Mouse (Mus musculus): ENCODE results near the gene Itsn2. TPM values are rescaled to one million over a fixed set of nuclear protein-coding genes. Genes with fewer than 3 reads are reported as not detected.
A peak's percentile ranks its signal among the peaks of the same experiment; 100 is the strongest.
"Not testable (repeated sequence)": the region's sequence is repeated elsewhere in the genome, so short reads cannot be mapped to it uniquely, and the experiment has no call there.

The Itsn2 gene
- 22.4 and 36.3 TPM in 2 replicates for polyA plus RNA-seq (2012; rRNA removed)

DNA sequence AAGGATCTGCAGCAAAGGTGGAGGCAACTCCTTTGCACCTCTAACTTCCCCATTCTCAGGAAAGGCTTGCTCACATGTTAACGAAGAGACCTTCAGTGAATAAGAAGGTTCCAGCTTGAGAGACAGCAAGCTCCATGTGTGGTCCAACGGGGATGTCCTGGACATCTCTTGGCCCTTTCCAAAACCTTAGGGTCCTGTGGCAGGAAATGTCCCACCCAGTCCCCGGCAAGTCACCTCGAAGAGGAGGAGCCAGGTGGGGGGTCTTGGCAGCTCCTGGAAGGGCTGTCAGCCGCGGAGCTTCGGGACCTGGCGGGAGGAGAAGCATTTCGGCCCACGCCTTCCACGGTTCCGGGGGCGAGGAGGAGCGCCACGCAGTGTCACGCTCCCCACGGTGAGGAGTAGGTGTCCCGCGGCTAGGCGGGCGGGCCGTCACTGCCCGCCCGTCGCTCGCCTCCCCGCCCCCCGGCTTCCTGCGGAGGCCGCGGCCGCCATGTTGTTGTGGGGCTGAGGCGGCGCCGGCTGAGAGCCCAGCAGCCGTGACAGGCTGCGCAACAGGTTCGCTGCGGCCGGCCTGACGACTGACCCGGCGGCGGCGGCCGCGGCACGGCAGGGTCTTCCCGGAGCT lies at the start of gene Itsn2, which contains the start of gene Gm3625:
Itsn2 (plus strand) TSS at position 98 of the 625 bp plus-strand sequence.
Gm3625 (minus strand) TSS at position 387 of the 625 bp plus-strand sequence.
- under 1% methylated on average over 49 of the region's 49 CpGs for WGBS
- Histone ChIP-seq H3K4me3 (replicated peaks; ENCODE audit: extremely low read depth, low read depth, low read length) (peak within 1 kb of the TSS; percentile 98), H3K4me1 (ENCODE audit: control insufficient read depth, insufficient read depth, low read length) (peaks cover 22% of the 10 kb centered on the region)
- TF ChIP-seq POLR2A (IDR thresholded peaks at IDR 0.05; ENCODE audit: borderline replicate concordance, extremely low read depth, low read depth, low read length) (peak; percentile 52; the same call in 1 of the 2 replicates), CTCF (IDR thresholded peaks at IDR 0.05; ENCODE audit: insufficient read depth, low read length) (no peak)
- peak; percentile 83 for DNase-seq

DNA sequence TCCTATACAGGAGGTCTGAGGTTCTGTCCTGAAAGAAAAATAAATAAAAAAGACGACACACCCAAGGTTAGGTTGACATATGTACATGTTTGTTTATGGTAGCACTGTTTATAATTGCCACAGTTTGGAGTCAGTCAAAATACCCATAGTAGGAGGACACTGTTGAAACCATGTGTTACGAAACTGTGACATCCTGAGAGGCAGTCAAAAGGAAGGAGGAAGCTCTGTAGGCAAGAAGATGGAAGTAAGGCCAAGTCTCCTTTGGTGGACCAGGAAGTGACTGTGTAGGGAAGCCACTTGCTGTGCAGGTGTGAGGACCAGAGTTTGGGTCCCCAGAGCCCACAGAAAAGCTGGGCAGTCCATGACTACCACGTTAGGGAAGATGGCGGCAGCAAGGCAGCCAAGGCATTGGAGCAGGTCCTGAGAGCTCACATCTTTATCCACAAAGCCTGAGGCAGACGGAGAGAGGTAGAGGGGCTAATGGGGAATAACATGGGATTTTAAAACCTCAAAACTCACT lies 48.0 kb upstream of the Itsn2 start:
- Histone ChIP-seq H3K4me1 (ENCODE audit: control insufficient read depth, insufficient read depth, low read length) (no peaks in the 10 kb centered on the region), H3K4me3 (replicated peaks; ENCODE audit: extremely low read depth, low read depth, low read length) (no peak overlapping the region)
- DNase-seq = no peak
- 76% methylated on average over 5 of the region's 5 CpGs for WGBS
- no peak for TF ChIP-seq CTCF (IDR thresholded peaks at IDR 0.05; ENCODE audit: insufficient read depth, low read length)
- TF ChIP-seq POLR2A (IDR thresholded peaks at IDR 0.05; ENCODE audit: borderline replicate concordance, extremely low read depth, low read depth, low read length) = no peak

DNA sequence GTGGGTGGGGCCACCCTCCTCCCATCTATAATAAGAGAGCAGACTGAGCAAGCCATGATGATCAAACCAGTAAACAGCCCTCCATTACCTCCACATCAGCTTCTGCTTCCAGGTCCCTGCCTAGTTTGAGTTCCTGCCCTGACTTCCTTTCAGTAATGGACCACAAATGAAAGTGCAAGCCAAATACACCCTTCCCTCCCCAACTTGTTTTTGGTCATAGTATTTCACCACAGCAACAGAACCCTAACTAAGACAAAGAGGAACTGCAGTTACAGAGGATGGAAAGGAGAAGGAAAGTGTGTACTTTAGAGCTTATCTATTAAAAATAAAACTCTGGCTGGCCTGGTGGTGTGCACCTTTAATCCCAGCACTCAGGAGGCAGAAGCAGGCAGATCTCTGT lies 47.0 kb upstream of the Itsn2 start:
- no peak for DNase-seq
- TF ChIP-seq POLR2A (IDR thresholded peaks at IDR 0.05; ENCODE audit: borderline replicate concordance, extremely low read depth, low read depth, low read length) (no peak), CTCF (IDR thresholded peaks at IDR 0.05; ENCODE audit: insufficient read depth, low read length) (no peak)
- Histone ChIP-seq H3K4me3 (replicated peaks; ENCODE audit: extremely low read depth, low read depth, low read length) (no peak overlapping the region), H3K4me1 (ENCODE audit: control insufficient read depth, insufficient read depth, low read length) (no peaks in the 10 kb centered on the region)

DNA sequence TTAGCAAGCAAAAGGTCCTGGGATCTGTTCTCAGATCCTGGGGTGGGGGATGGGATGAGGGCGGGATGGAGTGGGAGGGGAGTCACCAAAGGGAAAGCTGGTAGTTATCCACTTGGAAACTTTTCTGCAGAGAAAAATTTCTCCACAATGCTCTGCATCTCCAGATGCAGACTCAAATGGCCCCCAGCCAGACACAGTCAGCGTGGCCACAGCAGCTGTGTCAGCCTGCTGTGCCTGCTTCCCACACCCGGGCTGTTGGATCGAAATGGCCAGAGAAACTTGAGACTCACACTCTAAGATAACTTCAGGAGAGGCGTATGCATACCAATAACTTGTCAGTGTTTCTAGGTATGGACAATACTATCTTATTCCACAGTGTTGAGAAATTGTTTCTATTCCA lies 45.9 kb upstream of the Itsn2 start:
- Histone ChIP-seq H3K4me1 (ENCODE audit: control insufficient read depth, insufficient read depth, low read length) (no peaks in the 10 kb centered on the region), H3K4me3 (replicated peaks; ENCODE audit: extremely low read depth, low read depth, low read length) (no peak overlapping the region)
- DNase-seq = no peak
- TF ChIP-seq CTCF (IDR thresholded peaks at IDR 0.05; ENCODE audit: insufficient read depth, low read length) = no peak
- no peak for TF ChIP-seq POLR2A (IDR thresholded peaks at IDR 0.05; ENCODE audit: borderline replicate concordance, extremely low read depth, low read depth, low read length)
- WGBS = 50% methylated on average over 5 of the region's 5 CpGs

DNA sequence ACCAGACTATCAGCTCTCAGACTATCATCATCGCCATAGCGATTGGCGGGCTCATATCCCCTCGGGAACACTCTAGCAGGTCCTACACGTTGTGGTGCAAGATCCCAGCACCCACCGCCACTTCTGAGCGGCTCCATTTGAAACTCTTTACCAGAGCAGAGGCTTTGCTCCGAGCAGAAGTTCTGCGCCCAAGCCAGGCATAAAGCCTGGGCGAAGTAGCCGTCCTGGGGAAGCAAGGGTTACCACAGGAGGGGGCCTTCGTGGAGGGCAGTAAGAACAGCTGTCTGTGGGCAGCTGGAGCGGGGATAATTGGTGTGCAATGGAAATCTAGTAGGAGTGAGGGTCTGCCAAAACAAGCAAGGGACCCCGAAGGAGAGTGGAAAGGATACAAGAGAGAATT lies 44.9 kb upstream of the Itsn2 start:
- WGBS = 70% methylated on average over 14 of the region's 14 CpGs
- Histone ChIP-seq H3K4me1 (ENCODE audit: control insufficient read depth, insufficient read depth, low read length) (no peaks in the 10 kb centered on the region), H3K4me3 (replicated peaks; ENCODE audit: extremely low read depth, low read depth, low read length) (no peak overlapping the region)
- no peak for TF ChIP-seq CTCF (IDR thresholded peaks at IDR 0.05; ENCODE audit: insufficient read depth, low read length)
- no peak for TF ChIP-seq POLR2A (IDR thresholded peaks at IDR 0.05; ENCODE audit: borderline replicate concordance, extremely low read depth, low read depth, low read length)
- no peak for DNase-seq

DNA sequence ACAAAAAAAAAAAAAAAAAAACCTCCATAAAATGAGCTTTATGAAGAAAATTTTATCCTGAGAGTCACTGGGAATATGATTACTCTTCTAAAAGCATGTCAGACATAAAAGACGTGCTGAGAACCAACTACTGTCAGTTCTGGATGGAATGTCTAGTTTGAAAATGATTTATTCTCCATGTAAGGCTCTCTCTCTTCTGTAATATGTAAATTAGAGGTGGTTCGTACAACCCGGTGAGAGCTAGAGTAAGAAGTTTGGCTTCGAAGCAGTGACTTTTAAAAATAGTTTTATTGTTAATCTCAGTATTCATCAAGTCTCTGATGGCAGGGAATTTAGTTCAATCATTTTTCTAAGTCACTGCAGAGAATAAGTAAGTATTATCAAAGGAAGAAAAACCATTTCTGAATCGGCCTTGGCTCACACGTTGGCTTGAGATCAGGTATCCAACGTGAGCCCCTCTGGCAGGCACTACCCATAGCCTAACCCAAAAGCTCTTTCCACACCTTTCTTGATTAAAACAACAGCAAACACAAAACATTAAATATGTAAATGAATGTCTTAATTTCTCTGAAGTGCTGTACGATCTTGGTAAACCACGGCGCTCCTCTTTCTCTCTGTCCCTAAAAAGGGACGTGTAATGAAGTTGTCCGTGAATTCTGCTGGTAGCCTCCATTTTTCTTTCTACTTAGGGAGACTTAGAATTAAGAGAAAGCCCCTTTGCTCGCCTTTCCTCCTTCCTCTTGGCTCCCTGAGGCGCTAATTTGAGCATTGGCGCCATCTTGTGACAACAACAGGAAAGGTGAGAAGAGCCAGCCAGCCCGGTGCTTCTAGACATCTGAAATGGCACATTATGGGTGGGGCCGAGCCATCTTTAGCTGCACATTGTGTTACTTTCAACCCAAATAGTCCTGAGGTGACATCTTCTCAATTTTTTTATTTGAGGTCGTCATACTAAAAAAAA lies 44.1 kb upstream of the Itsn2 start:
- peak; percentile 56 for DNase-seq
- TF ChIP-seq POLR2A (IDR thresholded peaks at IDR 0.05; ENCODE audit: borderline replicate concordance, extremely low read depth, low read depth, low read length) (no peak), CTCF (IDR thresholded peaks at IDR 0.05; ENCODE audit: insufficient read depth, low read length) (peak; percentile 69)
- 17% methylated on average over 18 of the region's 18 CpGs for WGBS
- Histone ChIP-seq H3K4me3 (replicated peaks; ENCODE audit: extremely low read depth, low read depth, low read length) (no peak overlapping the region), H3K4me1 (ENCODE audit: control insufficient read depth, insufficient read depth, low read length) (no peaks in the 10 kb centered on the region)

DNA sequence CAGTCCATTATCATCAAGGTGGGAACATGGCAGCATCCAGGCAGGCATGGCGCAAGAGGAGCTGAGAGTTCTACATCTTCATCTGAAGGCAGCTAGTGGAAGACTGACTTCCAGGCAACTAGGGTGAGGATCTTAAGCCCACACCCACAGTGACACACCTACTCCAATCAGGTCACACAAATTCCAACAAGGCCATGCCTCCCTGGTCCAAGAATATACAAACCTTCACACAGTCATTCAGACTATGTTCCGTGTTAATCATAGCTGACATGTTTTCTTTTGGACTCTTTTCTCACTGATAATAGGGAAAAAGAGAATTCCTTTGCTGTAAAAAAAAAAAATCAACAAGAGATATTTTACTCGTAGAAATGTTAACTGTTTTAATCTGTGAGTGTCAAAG lies 38.7 kb upstream of the Itsn2 start:
- H3K4me3 ChIP-seq (replicated peaks; ENCODE audit: extremely low read depth, low read depth, low read length); H3K4me1 ChIP-seq (ENCODE audit: control insufficient read depth, insufficient read depth, low read length); DNase-seq: not testable (repeated sequence)
- WGBS = 67% methylated on average over 3 of the region's 3 CpGs

DNA sequence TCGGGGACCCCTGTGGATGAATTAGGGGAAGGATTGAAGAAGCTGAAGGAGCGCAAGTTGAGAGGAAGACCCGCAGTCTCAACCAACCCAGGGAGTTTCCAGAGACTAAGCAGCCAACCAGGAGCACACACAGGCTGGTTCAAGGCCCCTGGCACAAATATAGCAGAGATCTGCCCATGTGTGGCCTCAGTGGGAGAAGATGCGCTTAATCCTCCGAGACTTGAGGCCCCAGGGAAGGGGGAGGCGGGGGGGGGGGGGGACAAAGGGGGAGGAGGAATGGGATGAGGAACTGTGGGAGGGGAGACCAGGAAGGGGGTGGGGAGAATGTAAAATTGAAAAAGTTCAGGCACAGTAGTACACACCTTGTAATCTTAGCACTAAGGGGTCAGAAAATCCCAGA lies 37.0 kb upstream of the Itsn2 start:
- no peak overlapping the region for H3K4me3 ChIP-seq (replicated peaks; ENCODE audit: extremely low read depth, low read depth, low read length)
- no peak for DNase-seq
- 80% methylated on average over 6 of the region's 6 CpGs for WGBS
- no peak for TF ChIP-seq CTCF (IDR thresholded peaks at IDR 0.05; ENCODE audit: insufficient read depth, low read length)
- TF ChIP-seq POLR2A (IDR thresholded peaks at IDR 0.05; ENCODE audit: borderline replicate concordance, extremely low read depth, low read depth, low read length) = no peak
- peaks cover 3% of the 10 kb centered on the region; the same call in 1 of the 2 replicates for H3K4me1 ChIP-seq (ENCODE audit: control insufficient read depth, insufficient read depth, low read length)

DNA sequence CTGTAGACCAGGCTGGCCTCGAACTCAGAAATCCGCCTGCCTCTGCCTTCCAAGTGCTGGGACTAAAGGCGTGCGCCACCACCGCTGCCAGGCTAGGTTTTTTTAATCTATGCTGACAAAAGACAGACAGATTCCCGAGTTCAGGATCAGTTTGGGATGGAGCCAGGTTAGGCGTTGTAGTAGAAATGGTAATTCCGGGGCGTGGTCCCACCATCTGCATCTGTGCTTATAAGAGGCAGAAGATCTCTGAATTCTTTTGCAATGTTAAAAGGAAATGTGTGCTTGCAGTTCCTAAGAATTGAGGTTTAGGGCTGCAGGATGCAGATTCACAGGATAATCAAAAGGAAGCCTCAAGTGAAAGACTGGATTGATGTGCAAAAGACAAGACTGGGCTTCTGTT lies 35.5 kb upstream of the Itsn2 start:
- H3K4me1 ChIP-seq (ENCODE audit: control insufficient read depth, insufficient read depth, low read length) = peaks cover 3% of the 10 kb centered on the region; the same call in 1 of the 2 replicates
- no peak for DNase-seq
- TF ChIP-seq CTCF (IDR thresholded peaks at IDR 0.05; ENCODE audit: insufficient read depth, low read length) = no peak
- TF ChIP-seq POLR2A (IDR thresholded peaks at IDR 0.05; ENCODE audit: borderline replicate concordance, extremely low read depth, low read depth, low read length) = no peak
- 69% methylated on average over 9 of the region's 9 CpGs for WGBS
- no peak overlapping the region for H3K4me3 ChIP-seq (replicated peaks; ENCODE audit: extremely low read depth, low read depth, low read length)

All from lung, adult 2 months (tissue).